Mouse (Mus musculus) erythroblast, embryonic 14.5 days (primary cell): ENCODE data around the gene Map4. TPM values are rescaled to one million over a fixed set of nuclear protein-coding genes. Genes with fewer than 3 reads are reported as not detected.

Experiments
- H3K27me3 ChIP-seq: 2 replicates; pipeline ENCODE4 v1.6.1; 2012; ENCODE audit warnings: inconsistent platforms; ENCODE audit not compliant: control insufficient read depth
- H3K36me3 ChIP-seq: 2 replicates; pipeline ENCODE4 v1.6.1; 2012; ENCODE audit warnings: mild to moderate bottlenecking, inconsistent platforms; ENCODE audit not compliant: control insufficient read depth
- H3K4me1 ChIP-seq: 2 replicates; pipeline ENCODE4 v1.6.1; 2012; ENCODE audit warnings: inconsistent platforms; ENCODE audit not compliant: control insufficient read depth
- H3K4me3 ChIP-seq: replicated peaks from 2 replicates; pipeline ENCODE3; 2012; ENCODE audit warnings: moderate library complexity, mild to moderate bottlenecking, inconsistent platforms
- H3K9me3 ChIP-seq: 2 replicates; pipeline ENCODE4 v1.6.1; 2012; ENCODE audit warnings: low read length, inconsistent platforms, mixed read lengths; ENCODE audit not compliant: control insufficient read depth
- GATA1 ChIP-seq: IDR thresholded peaks from 2 replicates; pipeline ENCODE4 v1.6.1; 2012; ENCODE audit warnings: low read length, inconsistent platforms, mixed read lengths
- TAL1 ChIP-seq: IDR thresholded peaks from 3 replicates; pipeline ENCODE4 v1.6.1; 2012; ENCODE audit warnings: low read length, inconsistent platforms, mixed read lengths
- polyA plus RNA-seq: library from polyadenylated mRNA; stranded (reverse); fragments of >175 nt; gene quantifications from 2 replicates; pipeline ENCODE4 v1.2.3, GENCODE M21; 2012

The Map4 gene
- polyA plus RNA-seq, 1 experiment, result 0.61 TPM

DNA sequence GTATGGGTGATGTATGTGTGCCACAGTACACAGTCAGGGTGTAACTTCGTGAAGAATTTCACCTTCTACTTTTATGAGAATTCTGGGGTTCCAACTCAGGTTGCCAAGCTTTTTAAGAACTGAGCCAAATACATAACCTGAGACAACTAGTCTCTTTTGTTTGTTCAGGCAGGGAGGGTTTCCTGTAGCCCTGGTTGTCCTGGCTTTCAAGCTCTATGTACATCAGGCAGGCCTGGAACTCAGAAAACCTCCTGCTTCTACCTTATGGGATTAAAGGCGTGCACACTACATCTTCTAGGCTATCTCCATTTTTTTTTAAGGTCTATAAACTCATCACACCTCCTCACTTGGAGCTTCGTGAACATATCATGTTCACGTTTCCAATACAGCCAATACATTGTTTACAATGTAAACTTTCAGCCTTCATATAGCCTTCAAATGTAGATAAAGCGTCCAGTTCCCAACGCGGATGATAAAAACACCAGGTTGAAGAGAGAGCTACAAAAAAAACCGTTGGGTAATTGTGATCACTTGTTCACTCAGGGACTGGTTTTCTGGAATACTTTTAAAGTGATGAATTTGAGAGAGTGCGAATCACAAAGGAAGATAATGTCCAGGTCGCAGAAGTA lies 199.8 kb downstream of the Map4 start:
- H3K27me3 ChIP-seq, result no peaks in the 10 kb centered on the region
- peak overlapping the region; percentile 88 for H3K4me3 ChIP-seq
- no peak for TF ChIP-seq GATA1
- TF ChIP-seq TAL1, result no peak

DNA sequence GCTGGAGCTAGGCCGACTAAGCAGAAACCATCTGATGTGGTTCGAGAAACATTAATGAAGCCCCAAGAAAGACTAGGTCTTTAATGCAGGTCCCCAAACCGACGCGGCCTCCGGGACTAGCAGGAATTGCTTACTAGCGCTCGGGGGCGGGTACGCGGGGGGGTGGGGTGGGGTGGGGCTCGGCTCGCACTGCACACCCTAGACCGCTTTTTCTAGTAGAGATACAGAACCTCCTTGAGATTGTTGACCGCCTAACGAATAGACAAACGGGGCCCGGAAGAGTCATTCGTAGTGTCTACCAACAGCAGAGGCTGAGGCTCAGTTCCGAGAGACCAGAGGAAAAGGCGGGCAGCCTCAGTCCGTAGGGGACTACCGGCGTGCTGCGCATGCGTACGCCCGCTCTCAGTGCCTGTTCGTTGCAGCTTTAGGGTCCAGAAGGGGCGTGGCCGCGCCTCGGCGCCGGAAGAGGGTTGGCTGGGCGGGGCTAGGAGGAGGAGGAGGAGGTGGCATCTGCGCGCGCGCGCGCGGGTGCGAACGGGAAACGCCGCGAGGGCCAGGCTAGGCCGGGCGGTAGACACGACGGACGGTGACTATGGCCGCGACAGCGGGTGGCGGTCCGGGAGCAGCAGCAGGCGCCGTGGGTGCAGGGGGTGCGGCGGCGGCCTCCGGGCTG lies 200.4 kb downstream of the Map4 start:
- H3K36me3 ChIP-seq, result peaks cover 26% of the 10 kb centered on the region
- H3K9me3 ChIP-seq, result no peaks in the 10 kb centered on the region
- no peaks in the 10 kb centered on the region for H3K27me3 ChIP-seq
- H3K4me1 ChIP-seq, result peaks cover 42% of the 10 kb centered on the region
- H3K4me3 ChIP-seq, result peak overlapping the region; percentile 88
- TF ChIP-seq TAL1 (no peak), GATA1 (no peak)

More for the DNA sequence above, 199.8 kb downstream of the Map4 start:
- peaks cover 19% of the 10 kb centered on the region for H3K36me3 ChIP-seq
- peaks cover 42% of the 10 kb centered on the region for H3K4me1 ChIP-seq
- H3K9me3 ChIP-seq, result no peaks in the 10 kb centered on the region

DNA sequence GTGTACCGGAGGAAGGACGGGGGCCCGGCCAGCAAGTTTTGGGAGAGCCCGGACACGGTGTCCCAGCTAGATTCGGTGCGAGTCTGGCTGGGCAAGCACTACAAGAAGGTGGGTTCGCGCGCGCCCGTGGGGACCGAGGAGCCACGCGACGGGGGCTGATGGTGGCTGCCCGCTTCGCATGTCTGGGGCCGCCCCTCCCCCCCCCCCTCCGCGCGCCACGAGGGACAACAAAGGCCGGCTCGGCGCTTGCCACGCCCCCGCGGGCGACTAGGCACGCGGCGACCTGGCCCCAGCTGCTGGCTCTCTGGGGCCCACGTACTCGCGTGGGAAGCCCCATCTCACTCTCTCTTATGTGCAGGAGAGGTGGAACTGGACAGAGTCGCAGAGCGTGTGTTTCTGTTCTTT lies 200.9 kb downstream of the Map4 start:
- Histone ChIP-seq H3K4me3 (peak overlapping the region; percentile 88), H3K36me3 (peaks cover 31% of the 10 kb centered on the region), H3K9me3 (no peaks in the 10 kb centered on the region), H3K27me3 (no peaks in the 10 kb centered on the region), H3K4me1 (peaks cover 42% of the 10 kb centered on the region)
- TF ChIP-seq GATA1, result no peak
- no peak for TF ChIP-seq TAL1

DNA sequence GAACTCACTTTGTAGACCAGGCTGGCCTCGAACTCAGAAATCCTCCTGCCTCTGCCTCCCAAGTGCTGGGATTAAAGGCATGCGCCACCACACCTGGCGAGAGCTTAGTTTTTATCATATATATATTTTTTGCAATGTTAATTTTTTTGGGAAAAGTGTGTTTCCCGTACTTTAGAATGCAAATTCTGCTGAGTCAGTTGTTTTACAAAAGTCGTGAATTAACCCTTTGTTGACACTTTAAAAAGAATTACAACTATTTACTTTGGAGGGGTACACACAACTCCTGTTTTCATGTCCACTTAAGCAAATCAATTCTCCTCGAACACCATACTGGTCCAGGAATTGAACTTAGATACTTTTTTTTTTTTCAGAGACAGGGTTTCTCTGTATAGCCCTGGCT lies 201.7 kb downstream of the Map4 start:
- Histone ChIP-seq H3K27me3 (no peaks in the 10 kb centered on the region), H3K9me3 (no peaks in the 10 kb centered on the region), H3K36me3 (peaks cover 37% of the 10 kb centered on the region), H3K4me3 (peak overlapping the region; percentile 88), H3K4me1 (peaks cover 42% of the 10 kb centered on the region)
- TF ChIP-seq TAL1 (no peak), GATA1 (no peak)

Other genes with a start within 250 kb of the Map4 start
- gene Fbxw18, start 228.8 kb upstream of the Map4 start, polyA plus RNA-seq, result not detected in 2 replicates
- not detected in 2 replicates for gene Fbxw26, start 185.4 kb upstream of the Map4 start, polyA plus RNA-seq
- not detected in 2 replicates for gene Fbxw27, start 140.8 kb upstream of the Map4 start, polyA plus RNA-seq
- gene Spink8, start 119.2 kb upstream of the Map4 start, polyA plus RNA-seq, result not detected in 2 replicates
- 0.89 and 1.2 TPM in 2 replicates for gene Nme6, start 98.7 kb upstream of the Map4 start, polyA plus RNA-seq
- 0.32 and 0.76 TPM in 2 replicates for gene Camp, start 81.8 kb upstream of the Map4 start, polyA plus RNA-seq
- 1.5 and 1.6 TPM in 2 replicates for gene Cdc25a, start 55.9 kb upstream of the Map4 start, polyA plus RNA-seq
- gene Smarcc1, start 186.2 kb downstream of the Map4 start, polyA plus RNA-seq, result 3.6 and 3.9 TPM in 2 replicates
- gene Dhx30, start 186.4 kb downstream of the Map4 start, polyA plus RNA-seq, result 1.1 TPM in 2 replicates